Mouse (Mus musculus): ENCODE measurements at regions not wholly inside any gene's neighbourhood (a gene's known extent, or its start where the extent isn't known, plus 50 kb on each side); places are given as distances from the start of the nearest gene placed in this dataset.

DNA sequence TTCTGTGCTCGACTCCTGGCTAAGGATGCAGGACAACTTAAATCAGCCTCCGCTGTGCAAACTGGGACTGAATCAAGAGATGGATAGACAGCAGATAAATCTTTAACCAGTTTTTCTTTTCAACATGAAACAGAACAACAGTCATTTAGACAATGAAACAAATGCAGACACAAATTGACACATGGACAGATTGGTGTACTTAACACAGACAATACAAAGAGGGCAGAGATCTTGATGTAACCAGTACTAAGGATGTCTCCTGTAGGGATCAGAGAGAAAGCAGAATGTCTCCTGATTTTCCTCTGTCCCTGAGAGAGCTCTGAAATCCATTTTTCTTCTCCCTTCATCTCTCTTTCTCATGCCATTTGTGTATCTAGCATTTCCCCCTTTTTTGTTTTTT lies 1241.5 kb downstream of the Hace1 start:
- in situ Hi-C loops (cut with MboI; ENCODE audit: low pct_ligation_motif_present, low pct_unique_long_range_greater_than_20kb, low sequenced_read_pairs) (no loop called here), dilution Hi-C loops (cut with MboI; ENCODE audit: extremely low pct_ligation_motif_present, extremely low pct_unique_long_range_greater_than_20kb, low sequenced_read_pairs) (no loop called here)
- Histone ChIP-seq H3K27me3 (replicated peaks) (no peaks in the 10 kb centered on the region), H3K4me3 (replicated peaks in 1 of 3; ENCODE audit: low read depth in 2 of 3, low read length in 2 of 3, poor library complexity in 1 of 3) (no peak overlapping the region), H3K4me1 (ENCODE audit: control insufficient read depth in 1 of 2, insufficient read depth in 2 of 2) (no peaks in the 10 kb centered on the region), H3K9me3 (replicated peaks; ENCODE audit: low read length) (no peaks in the 10 kb centered on the region), H3K36me3 (replicated peaks in 1 of 2; ENCODE audit: control insufficient read depth in 1 of 2, insufficient read depth in 1 of 2, low read length in 1 of 2) (no peaks in the 10 kb centered on the region), H3K27ac (ENCODE audit: insufficient read depth, low read depth) (no peak overlapping the region), H3K9ac (ENCODE audit: insufficient read depth, low read depth) (no peak overlapping the region), H3K79me2 (replicated peaks; ENCODE audit: control insufficient read depth, extremely low read depth, insufficient read depth, poor library complexity, severe bottlenecking) (no peaks in the 10 kb centered on the region), H3K4me2 (ENCODE audit: insufficient read depth, low read depth, poor library complexity, severe bottlenecking) (no peak overlapping the region)
- TF ChIP-seq ETS1 (conservative IDR thresholded peaks at IDR 0.05; ENCODE audit: low read depth, low read length): no peak
- TF ChIP-seq POLR2A (IDR thresholded peaks at IDR 0.05; ENCODE audit: low read depth, low read length): no peak
- no peak for TF ChIP-seq TBP (conservative IDR thresholded peaks at IDR 0.05; ENCODE audit: low read depth, low read length)
- TF ChIP-seq JUND (conservative IDR thresholded peaks at IDR 0.05; ENCODE audit: low read depth, low read length): no peak
- no peak for TF ChIP-seq MAZ (IDR thresholded peaks at IDR 0.05; ENCODE audit: low read depth, low read length)
- no peak for TF ChIP-seq JUN (IDR thresholded peaks at IDR 0.05; ENCODE audit: insufficient read depth, low read depth, low read length)
- no peak for DNase-seq (ENCODE audit: extremely low read depth)

DNA sequence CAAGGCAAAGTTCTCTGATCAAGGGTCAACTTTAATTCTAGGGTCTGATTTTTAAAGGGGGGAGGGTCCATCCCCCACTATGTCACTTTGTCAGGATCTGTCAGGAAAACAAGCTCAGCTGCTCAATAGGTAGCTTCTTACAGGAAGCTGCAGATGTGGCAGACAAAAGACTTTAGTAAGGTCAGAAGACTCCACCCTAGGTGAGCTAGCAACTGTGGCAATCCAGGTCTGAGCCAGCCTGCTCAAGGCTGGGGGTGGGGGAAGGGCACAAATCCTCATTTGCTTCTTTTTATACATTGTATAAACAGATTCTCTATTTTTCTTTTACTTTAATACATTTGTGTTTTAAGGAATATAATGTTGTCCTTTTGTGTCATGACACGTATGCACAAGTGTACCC lies 1242.3 kb downstream of the Hace1 start:
- in situ Hi-C loops (cut with MboI; ENCODE audit: low pct_ligation_motif_present, low pct_unique_long_range_greater_than_20kb, low sequenced_read_pairs) (no loop called here), dilution Hi-C loops (cut with MboI; ENCODE audit: extremely low pct_ligation_motif_present, extremely low pct_unique_long_range_greater_than_20kb, low sequenced_read_pairs) (no loop called here)
- H3K4me1 ChIP-seq (ENCODE audit: control insufficient read depth in 1 of 2, insufficient read depth in 2 of 2): no peaks in the 10 kb centered on the region
- no peak overlapping the region for H3K4me3 ChIP-seq (replicated peaks in 1 of 3; ENCODE audit: low read depth in 2 of 3, low read length in 2 of 3, poor library complexity in 1 of 3)
- no peaks in the 10 kb centered on the region for H3K79me2 ChIP-seq (replicated peaks; ENCODE audit: control insufficient read depth, extremely low read depth, insufficient read depth, poor library complexity, severe bottlenecking)
- no peak for DNase-seq (ENCODE audit: extremely low read depth)
- no peaks in the 10 kb centered on the region for H3K36me3 ChIP-seq (replicated peaks in 1 of 2; ENCODE audit: control insufficient read depth in 1 of 2, insufficient read depth in 1 of 2, low read length in 1 of 2)
- no peaks in the 10 kb centered on the region for H3K27me3 ChIP-seq (replicated peaks)
- no peaks in the 10 kb centered on the region for H3K9me3 ChIP-seq (replicated peaks; ENCODE audit: low read length)
- H3K9ac ChIP-seq (ENCODE audit: insufficient read depth, low read depth): no peak overlapping the region
- TF ChIP-seq ELF1 (IDR thresholded peaks at IDR 0.05; ENCODE audit: low read depth, low read length) (no peak), ZMIZ1 (IDR thresholded peaks at IDR 0.05; ENCODE audit: low read depth, low read length) (no peak), TBP (conservative IDR thresholded peaks at IDR 0.05; ENCODE audit: low read depth, low read length) (no peak), ZNF384 (IDR thresholded peaks at IDR 0.05; ENCODE audit: low read depth, low read length) (no peak), CHD1 (IDR thresholded peaks at IDR 0.05; ENCODE audit: low read depth, low read length) (no peak), MAX (IDR thresholded peaks at IDR 0.05; ENCODE audit: low read length) (no peak), UBTF (IDR thresholded peaks at IDR 0.05; ENCODE audit: low read depth, low read length) (no peak), MAZ (IDR thresholded peaks at IDR 0.05; ENCODE audit: low read depth, low read length) (no peak), IRF4 (IDR thresholded peaks at IDR 0.05; ENCODE audit: low read depth, low read length) (no peak), JUND (conservative IDR thresholded peaks at IDR 0.05; ENCODE audit: low read depth, low read length) (no peak), PAX5 (IDR thresholded peaks at IDR 0.05; ENCODE audit: low read length) (no peak)
- H3K4me2 ChIP-seq (ENCODE audit: insufficient read depth, low read depth, poor library complexity, severe bottlenecking): no peak overlapping the region
- H3K27ac ChIP-seq (ENCODE audit: insufficient read depth, low read depth): no peak overlapping the region

DNA sequence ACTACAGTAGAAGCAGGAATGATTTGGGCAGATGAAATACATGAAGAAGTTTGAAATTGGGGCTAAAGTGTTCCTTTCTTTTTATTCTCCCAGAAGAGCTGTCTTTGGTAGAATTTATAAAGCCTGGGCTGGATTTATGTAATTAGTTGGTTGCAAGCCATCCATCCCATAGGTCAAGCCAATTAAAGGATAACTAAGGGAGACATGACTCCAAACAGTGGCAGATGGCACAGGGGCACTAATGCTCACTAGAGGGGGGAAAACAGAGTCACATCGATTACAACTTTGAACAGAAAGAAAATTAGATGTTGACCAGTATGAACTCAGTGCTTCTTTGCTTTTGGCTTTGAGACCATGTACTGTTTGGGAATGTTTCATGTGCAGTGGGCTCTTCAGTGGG lies 1246.2 kb downstream of the Hace1 start:
- H3K4me2 ChIP-seq (ENCODE audit: insufficient read depth, low read depth, poor library complexity, severe bottlenecking): no peak overlapping the region
- H3K79me2 ChIP-seq (replicated peaks; ENCODE audit: control insufficient read depth, extremely low read depth, insufficient read depth, poor library complexity, severe bottlenecking): no peaks in the 10 kb centered on the region
- no peaks in the 10 kb centered on the region for H3K36me3 ChIP-seq (replicated peaks in 1 of 2; ENCODE audit: control insufficient read depth in 1 of 2, insufficient read depth in 1 of 2, low read length in 1 of 2)
- H3K9ac ChIP-seq (ENCODE audit: insufficient read depth, low read depth): no peak overlapping the region
- H3K4me1 ChIP-seq (ENCODE audit: control insufficient read depth in 1 of 2, insufficient read depth in 2 of 2): no peaks in the 10 kb centered on the region
- H3K27ac ChIP-seq (ENCODE audit: insufficient read depth, low read depth): no peak overlapping the region
- H3K4me3 ChIP-seq (replicated peaks in 1 of 3; ENCODE audit: low read depth in 2 of 3, low read length in 2 of 3, poor library complexity in 1 of 3): no peak overlapping the region
- in situ Hi-C loops (cut with MboI; ENCODE audit: low pct_ligation_motif_present, low pct_unique_long_range_greater_than_20kb, low sequenced_read_pairs) (no loop called here), dilution Hi-C loops (cut with MboI; ENCODE audit: extremely low pct_ligation_motif_present, extremely low pct_unique_long_range_greater_than_20kb, low sequenced_read_pairs) (no loop called here)
- no peaks in the 10 kb centered on the region for H3K9me3 ChIP-seq (replicated peaks; ENCODE audit: low read length)
- DNase-seq (ENCODE audit: extremely low read depth): no peak
- TF ChIP-seq MXI1 (IDR thresholded peaks at IDR 0.05; ENCODE audit: low read depth, low read length) (no peak), MEF2A (IDR thresholded peaks at IDR 0.05; ENCODE audit: borderline replicate concordance, low read depth, low read length) (no peak), SIN3A (IDR thresholded peaks at IDR 0.05; ENCODE audit: low read length) (no peak), CHD2 (IDR thresholded peaks at IDR 0.05; ENCODE audit: low read length) (no peak), E2F4 (IDR thresholded peaks at IDR 0.05; ENCODE audit: insufficient replicate concordance, low read depth, low read length) (no peak), POLR2A (IDR thresholded peaks at IDR 0.05; ENCODE audit: low read depth, low read length) (no peak), JUN (IDR thresholded peaks at IDR 0.05; ENCODE audit: insufficient read depth, low read depth, low read length) (no peak), IRF4 (IDR thresholded peaks at IDR 0.05; ENCODE audit: low read depth, low read length) (no peak), USF1 (IDR thresholded peaks at IDR 0.05; ENCODE audit: low read depth, low read length) (no peak), BHLHE40 (IDR thresholded peaks at IDR 0.05; ENCODE audit: low read depth, low read length) (no peak), KAT2A (IDR thresholded peaks at IDR 0.05; ENCODE audit: insufficient replicate concordance, low read length) (no peak), ZC3H11A (IDR thresholded peaks at IDR 0.05; ENCODE audit: low read depth, low read length) (no peak), MAZ (IDR thresholded peaks at IDR 0.05; ENCODE audit: low read depth, low read length) (no peak), UBTF (IDR thresholded peaks at IDR 0.05; ENCODE audit: low read depth, low read length) (no peak), MAFK (IDR thresholded peaks at IDR 0.05; ENCODE audit: insufficient replicate concordance, low read length) (no peak), TBP (conservative IDR thresholded peaks at IDR 0.05; ENCODE audit: low read depth, low read length) (no peak), ZKSCAN1 (IDR thresholded peaks at IDR 0.05; ENCODE audit: borderline replicate concordance, low read depth, low read length) (no peak)
- no peaks in the 10 kb centered on the region for H3K27me3 ChIP-seq (replicated peaks)

Data from CH12.LX (cell line).